Mouse (Mus musculus) cerebellum, adult 9-10 months (tissue): ENCODE results near the gene Snca.
"Not testable (repeated sequence)": the region's sequence is repeated elsewhere in the genome, so short reads cannot be mapped to it uniquely, and the experiment has no call there.

Experiments used
- DNase-seq: peaks from one replicate; pipeline ENCODE4 v3.0.0; 2022

Snca gene

DNA sequence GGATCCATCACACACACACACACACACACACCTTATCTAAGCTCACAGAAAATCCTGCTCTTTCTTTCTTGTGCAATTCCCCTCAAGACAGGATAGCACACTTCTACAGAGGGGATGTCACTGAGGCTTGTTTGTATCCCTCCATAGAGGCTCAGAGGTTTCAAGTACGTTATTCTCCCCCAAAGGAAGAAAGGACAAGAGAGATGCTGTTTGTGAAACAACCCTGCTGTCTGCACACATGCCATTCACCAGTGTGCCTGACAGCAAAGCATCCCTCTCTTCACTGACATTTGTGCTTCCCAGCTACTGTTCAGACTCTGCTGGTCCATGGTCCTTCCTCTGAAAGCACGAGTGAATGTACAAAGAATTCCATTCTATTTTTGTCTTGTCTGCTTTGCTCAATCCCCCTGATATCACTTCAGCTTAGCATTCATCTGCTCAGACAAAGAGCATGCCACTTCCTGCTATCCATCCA is 119.6 kb downstream of the Snca start:
- DNase-seq, result no peak

DNA sequence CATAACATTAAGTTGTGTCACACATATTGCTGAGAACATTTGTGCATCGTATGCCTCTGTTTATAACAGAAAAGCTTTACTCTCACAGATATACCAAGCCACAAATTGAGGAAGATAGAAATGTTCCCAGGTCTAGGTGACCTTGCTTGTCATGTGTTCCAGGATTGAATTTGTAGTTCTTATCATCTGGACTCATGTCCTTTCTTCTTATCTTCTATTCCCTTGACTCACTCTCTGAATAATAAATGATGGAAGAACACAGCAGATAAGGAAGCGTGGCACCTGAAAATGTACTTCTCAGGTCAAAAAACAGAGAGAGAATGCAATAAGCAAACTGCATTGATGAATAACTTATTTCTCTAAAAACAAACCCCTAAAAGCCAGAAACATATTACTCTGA is 131.6 kb downstream of the Snca start:
- no peak for DNase-seq

DNA sequence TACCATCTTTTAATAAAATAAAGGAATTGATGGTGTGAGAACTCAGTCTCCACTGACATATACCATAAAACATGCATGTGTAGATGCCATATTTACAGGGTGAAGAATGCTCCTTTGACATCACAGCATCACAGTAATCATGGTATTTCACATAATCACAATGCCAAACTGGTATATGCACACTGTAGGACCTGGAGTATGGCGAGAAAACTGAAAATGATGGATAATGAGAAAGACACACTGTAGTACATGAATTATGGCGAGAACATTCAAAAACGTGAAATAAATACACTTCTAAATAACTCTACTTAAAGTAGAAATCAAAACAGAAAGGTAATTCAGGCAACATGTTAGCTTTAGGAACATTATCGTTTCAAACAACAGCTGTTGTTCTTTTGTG is 142.6 kb downstream of the Snca start:
- DNase-seq, result not testable (repeated sequence)

DNA sequence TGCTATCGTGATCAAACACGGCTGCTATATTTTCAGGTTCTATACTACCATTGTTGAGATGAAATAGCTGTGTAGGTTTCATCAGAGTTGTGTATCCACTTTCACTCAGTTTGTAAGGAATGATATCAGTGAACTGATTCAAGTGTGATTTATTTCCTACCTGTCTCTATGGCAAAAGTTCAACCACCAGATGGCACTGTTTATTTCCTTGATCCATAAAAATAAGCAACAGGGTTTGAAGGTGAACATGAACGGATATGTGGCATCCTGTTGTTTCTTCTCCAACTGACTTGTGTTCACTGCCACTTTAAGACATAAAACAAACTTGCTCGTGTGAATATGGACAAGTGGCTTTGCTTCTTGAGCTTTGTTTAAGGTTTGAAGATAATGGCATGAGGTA is 147.4 kb downstream of the Snca start:
- DNase-seq, result peak; percentile 77
